Mouse (Mus musculus) liver, adult 2 months (tissue): Measurements from ENCODE around the gene Insr. TPM values are rescaled to one million over a fixed set of nuclear protein-coding genes. Genes with fewer than 3 reads are reported as not detected.
"Not testable (repeated sequence)": the region's sequence is repeated elsewhere in the genome, so short reads cannot be mapped to it uniquely, and the experiment has no call there.

Source experiments
- DNase-seq: peaks from one replicate; pipeline ENCODE4 v3.0.0-alpha.2; 2011; ENCODE audit warnings: low read depth, low spot score; ENCODE audit errors: extremely low read depth
- H3K27ac ChIP-seq: fragments of 200-500 bp; replicated peaks from 2 replicates; pipeline ENCODE4 v1.5.1; 2012; ENCODE audit warnings: low read depth, mild to moderate bottlenecking, control low read depth, inconsistent platforms, low read length; ENCODE audit not compliant: insufficient read depth
- H3K27me3 ChIP-seq: fragments of 200-500 bp; 2 replicates; pipeline ENCODE4 v1.6.1; 2012; ENCODE audit warnings: mild to moderate bottlenecking, moderate library complexity, low read length, inconsistent platforms; ENCODE audit not compliant: control insufficient read depth, insufficient read depth
- H3K36me3 ChIP-seq: fragments of 200-500 bp; 2 replicates; pipeline ENCODE4 v1.6.1; 2012; ENCODE audit warnings: low read length, inconsistent platforms; ENCODE audit not compliant: control insufficient read depth, insufficient read depth
- H3K4me1 ChIP-seq: fragments of 200-500 bp; 2 replicates; pipeline ENCODE4 v1.6.1; 2011; ENCODE audit warnings: low read length; ENCODE audit not compliant: control insufficient read depth, insufficient read depth
- H3K4me3 ChIP-seq: fragments of 200-500 bp; 2 replicates; pipeline ENCODE4 v1.5.1; 2011; ENCODE audit warnings: low read depth, mild to moderate bottlenecking, control low read depth, low read length, moderate library complexity; ENCODE audit not compliant: insufficient read depth
- H3K79me2 ChIP-seq: fragments of 200-500 bp; 2 replicates; pipeline ENCODE4 v1.6.1; 2012; ENCODE audit warnings: inconsistent platforms, mild to moderate bottlenecking, low read length, moderate library complexity; ENCODE audit not compliant: control insufficient read depth, insufficient read depth
- H3K9ac ChIP-seq: fragments of 200-500 bp; 2 replicates; pipeline ENCODE4 v1.6.1; 2012; ENCODE audit warnings: low read depth, mild to moderate bottlenecking, control low read depth, inconsistent platforms, low read length
- CTCF ChIP-seq: fragments of 200-500 bp; IDR thresholded peaks from 2 replicates; pipeline ENCODE4 v1.5.1; 2011; ENCODE audit warnings: low read depth, low read length, control low read depth
- POLR2A ChIP-seq: fragments of 200-500 bp; IDR thresholded peaks from 2 replicates; pipeline ENCODE4 v1.6.1; 2011; ENCODE audit warnings: low read length, control low read depth; ENCODE audit not compliant: insufficient read depth; ENCODE audit errors: extremely low read depth
- WGBS: fragments of 180-500 bp; shearing (Covaris S2); methylation state at CpG from one replicate; pipeline ENCODE4 v1.1.7; 2018; 5-methylcytosine and 5-hydroxymethylcytosine counted together
- polyA plus RNA-seq: library from polyadenylated mRNA; depleted of rRNA; stranded (reverse); fragments of >200 nt; gene quantifications from 2 replicates; pipeline ENCODE4 v1.2.3, GENCODE M21; 2012; rRNA removed
- total RNA-seq: library from RNA; depleted of rRNA; stranded (reverse); fragments of >200 nt; gene quantifications from 2 replicates; pipeline ENCODE4 v1.2.3, GENCODE M21; 2014; rRNA removed

Insr gene
- total RNA-seq (70.0 and 89.0 TPM in 2 replicates), polyA plus RNA-seq (28.5 and 30.3 TPM in 2 replicates)

- TF ChIP-seq POLR2A: peak; percentile 91
- TF ChIP-seq CTCF: no peak
- H3K27me3 ChIP-seq: no peaks in the 10 kb centered on the region
- H3K4me3 ChIP-seq: peak within 1 kb of the TSS; percentile 96
- peak within 1 kb of the TSS; percentile 95 for H3K27ac ChIP-seq
- peak; percentile 82 for DNase-seq
- peaks cover 27% of the 10 kb centered on the region for H3K4me1 ChIP-seq
- WGBS: under 1% methylated on average over 58 of the region's 61 CpGs
- H3K9ac ChIP-seq: peak within 1 kb of the TSS; percentile 98
- H3K36me3 ChIP-seq: peaks cover 2% of the 10 kb centered on the region; the same call in 1 of the 2 replicates
- peaks cover 49% of the 10 kb centered on the region for H3K79me2 ChIP-seq
These were observed at the start of gene Insr for GRCm38 (mm10) chr8:3278934-3279720. TSS of gene Insr (minus strand) at chr8:3279617.

GRCm38 (mm10) chr8:3327538-3328245 is 48.3 kb upstream of the Insr start:
- Histone ChIP-seq H3K36me3 (no peaks in the 10 kb centered on the region), H3K27ac (no peak overlapping the region), H3K79me2 (peaks cover 2% of the 10 kb centered on the region; the same call in 1 of the 2 replicates), H3K4me1 (peaks cover 4% of the 10 kb centered on the region; the same call in 1 of the 2 replicates), H3K4me3 (no peak overlapping the region), H3K9ac (no peak overlapping the region), H3K27me3 (no peaks in the 10 kb centered on the region)
- no peak for DNase-seq
- TF ChIP-seq CTCF (no peak), POLR2A (no peak)
- 64% methylated on average over 8 of the region's 8 CpGs for WGBS

- Histone ChIP-seq H3K4me1 (peaks cover 4% of the 10 kb centered on the region; the same call in 1 of the 2 replicates), H3K4me3 (no peak overlapping the region), H3K27ac (no peak overlapping the region), H3K27me3 (no peaks in the 10 kb centered on the region), H3K9ac (no peak overlapping the region), H3K79me2 (peaks cover 2% of the 10 kb centered on the region; the same call in 1 of the 2 replicates), H3K36me3 (no peaks in the 10 kb centered on the region)
- WGBS: 96% methylated on average over 1 of the region's 1 CpGs
- no peak for DNase-seq
- TF ChIP-seq CTCF: no peak
- TF ChIP-seq POLR2A: no peak
These were observed 47.6 kb upstream of the Insr start for GRCm38 (mm10) chr8:3327056-3327455.

GRCm38 (mm10) chr8:3324253-3324652 is 44.8 kb upstream of the Insr start:
- no peaks in the 10 kb centered on the region for H3K27me3 ChIP-seq
- no peaks in the 10 kb centered on the region for H3K79me2 ChIP-seq
- TF ChIP-seq CTCF: no peak
- no peak for TF ChIP-seq POLR2A
- H3K4me3 ChIP-seq: no peak overlapping the region
- no peaks in the 10 kb centered on the region for H3K36me3 ChIP-seq
- H3K27ac ChIP-seq: no peak overlapping the region
- DNase-seq: no peak
- peaks cover 4% of the 10 kb centered on the region; the same call in 1 of the 2 replicates for H3K4me1 ChIP-seq
- 64% methylated on average over 2 of the region's 2 CpGs for WGBS
- no peak overlapping the region for H3K9ac ChIP-seq

GRCm38 (mm10) chr8:3319267-3319666 is 39.9 kb upstream of the Insr start:
- not testable (repeated sequence) for H3K9ac ChIP-seq, H3K4me3 ChIP-seq, DNase-seq, H3K27ac ChIP-seq, H3K27me3 ChIP-seq, H3K36me3 ChIP-seq, H3K79me2 ChIP-seq
- peaks cover 11% of the 10 kb centered on the region for H3K4me1 ChIP-seq
- 99% methylated on average over 11 of the region's 11 CpGs for WGBS

- H3K4me3 ChIP-seq: no peak overlapping the region
- H3K79me2 ChIP-seq: no peaks in the 10 kb centered on the region
- no peaks in the 10 kb centered on the region for H3K27me3 ChIP-seq
- no peaks in the 10 kb centered on the region for H3K36me3 ChIP-seq
- WGBS: 40% methylated on average over 5 of the region's 5 CpGs
- TF ChIP-seq CTCF (no peak), POLR2A (no peak)
- DNase-seq: peak; percentile 66
- H3K4me1 ChIP-seq: peaks cover 9% of the 10 kb centered on the region; the same call in 1 of the 2 replicates
- no peak overlapping the region for H3K9ac ChIP-seq
- H3K27ac ChIP-seq: 0 out of 2 replicates have a peak overlapping the region, but pooled peaks have one; percentile 29
These were observed 37.2 kb upstream of the Insr start for GRCm38 (mm10) chr8:3316585-3316984.
